8 mouse cellular contexts compared by ENCODE assay signal in the genomic region with DNA sequence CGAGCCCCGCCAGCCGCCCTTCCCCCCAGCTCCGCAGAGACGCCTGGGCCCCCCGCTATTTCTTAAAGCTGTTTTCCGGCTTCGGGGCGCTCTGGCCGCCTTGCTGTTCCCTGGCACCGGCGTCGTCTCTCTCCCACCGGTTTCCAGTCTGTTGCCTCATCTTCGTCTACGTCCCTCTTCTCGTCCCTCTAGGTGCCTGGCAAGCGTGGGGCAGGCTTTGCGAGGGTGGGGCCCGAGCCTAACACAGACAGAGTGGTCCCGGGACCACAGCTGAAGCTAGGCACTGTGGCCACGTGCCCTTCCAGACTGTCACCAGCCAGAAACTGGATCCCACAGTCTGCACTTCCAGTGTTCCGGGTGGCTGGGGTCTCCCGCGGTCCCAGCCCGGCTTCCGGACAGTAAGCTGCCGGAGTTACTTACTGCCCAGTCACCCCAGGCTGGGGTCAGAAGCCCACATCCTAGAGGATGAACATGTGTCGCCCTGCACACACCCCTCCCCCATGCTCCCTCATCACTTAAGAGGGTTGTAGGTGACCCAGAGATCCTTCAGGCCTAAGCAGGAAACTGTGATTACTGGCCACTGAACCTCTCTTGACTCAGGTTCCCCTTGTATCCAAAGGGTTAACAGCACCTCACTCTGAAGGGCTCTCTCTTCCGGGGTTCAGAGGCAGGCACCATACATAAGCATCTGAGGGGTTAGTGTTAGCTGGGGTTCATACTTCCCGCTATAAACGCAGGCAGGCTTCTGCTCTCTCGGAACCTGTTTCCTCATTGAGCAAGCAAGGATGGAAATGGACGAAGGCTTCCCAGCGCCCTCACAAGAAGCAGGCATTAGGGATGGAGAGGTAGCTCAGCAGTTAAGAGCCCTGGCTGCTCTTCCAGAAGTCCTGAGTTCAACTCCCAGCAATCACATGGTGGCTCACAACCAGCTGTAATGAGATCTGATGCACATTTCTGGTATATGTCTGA. TPM values are rescaled to one million over a fixed set of nuclear protein-coding genes. Genes with fewer than 3 reads are reported as not detected.
DNase-seq lines count a peak whose midpoint lies in the region; ATAC-seq lines count a peak whose summit lies in the region.

No protein-coding gene starts in this region.

- no peaks in the 10 kb centered on the region for H3K9me3 ChIP-seq in hindbrain, embryonic 10.5 days
- no peaks in the 10 kb centered on the region for H3K9me3 ChIP-seq in midbrain, embryonic 12.5 days

- peak overlapping the region; percentile 74 for H3K27ac ChIP-seq in hindbrain, embryonic 10.5 days
- no peak overlapping the region for H3K27ac ChIP-seq in midbrain, embryonic 12.5 days (replicated peaks)

- peaks cover 66% of the 10 kb centered on the region for H3K4me1 ChIP-seq in hindbrain, embryonic 10.5 days (replicated peaks)
- peaks cover 37% of the 10 kb centered on the region for H3K4me1 ChIP-seq in midbrain, embryonic 12.5 days

- H3K4me3 ChIP-seq in hindbrain, embryonic 10.5 days = peak overlapping the region; percentile 67
- peak overlapping the region; percentile 54 for H3K4me3 ChIP-seq in midbrain, embryonic 12.5 days

- DNase-seq in cerebellum, postnatal 14 days = peak; percentile 62 to 72
- DNase-seq in cerebellum, adult 9-11 months = no peak
- peak; percentile 37 for DNase-seq in CD4-positive helper T cell, adult 2 months (ENCODE audit: low read depth, low spot score)
- DNase-seq in hindbrain, embryonic 10.5 days (ENCODE audit: low spot score) = peak; percentile 38
- DNase-seq in urinary bladder, postnatal 4 days (ENCODE audit: low spot score in 2 of 2) = no peak
- DNase-seq in gastrocnemius, adult 18-20 months (ENCODE audit: low spot score) = no peak
- DNase-seq in cerebellum, adult 11 months = no peak

- H3K36me3 ChIP-seq in hindbrain, embryonic 10.5 days = no peaks in the 10 kb centered on the region
- no peaks in the 10 kb centered on the region for H3K36me3 ChIP-seq in midbrain, embryonic 12.5 days

- H3K27me3 ChIP-seq in hindbrain, embryonic 10.5 days (ENCODE audit: insufficient read depth, poor library complexity, severe bottlenecking) = peaks cover 68% of the 10 kb centered on the region
- H3K27me3 ChIP-seq in midbrain, embryonic 12.5 days = peaks cover 63% of the 10 kb centered on the region

- H3K9ac ChIP-seq in midbrain, embryonic 12.5 days (replicated peaks) = peak overlapping the region; percentile 59; the same call in 1 of the 2 replicates

- peak overlapping the region; percentile 91 for H3K4me2 ChIP-seq in midbrain, embryonic 12.5 days (replicated peaks)

- ATAC-seq in midbrain, embryonic 12.5 days (ENCODE audit: low FRiP score, low read depth) = no peak

- WGBS in hindbrain, embryonic 10.5 days = 4% methylated on average over 35 of the region's 35 CpGs
- WGBS in midbrain, embryonic 12.5 days = 4% methylated on average over 35 of the region's 35 CpGs

RNA-seq across cellular contexts. Expression of a gene that starts 1.2 kb away (rescaled TPM):
- 0.60 and 2.0 TPM in 2 replicates for polyA plus RNA-seq in hindbrain, embryonic 10.5 days (2016; fragmentation: Nextera tagmentation; extraction: Ambion mirVana)
- polyA plus RNA-seq in midbrain, embryonic 12.5 days (2016; fragmentation: Nextera tagmentation; extraction: Ambion mirVana) = 5.3 and 6.9 TPM in 2 replicates
- total RNA-seq in gastrocnemius, adult 18-20 months (2021) = under 1 TPM in 1 of 2 experiments, not detected in 1; 0.05 TPM

RNA-seq across cellular contexts. Expression of a gene that starts 36.6 kb away (rescaled TPM):
- polyA plus RNA-seq in hindbrain, embryonic 10.5 days (2016; fragmentation: Nextera tagmentation; extraction: Ambion mirVana) = 0.12 and 0.20 TPM in 2 replicates
- polyA plus RNA-seq in midbrain, embryonic 12.5 days (2016; fragmentation: Nextera tagmentation; extraction: Ambion mirVana) = 0.09 and 0.12 TPM in 2 replicates
- total RNA-seq in gastrocnemius, adult 18-20 months (2021) = not detected

RNA-seq across cellular contexts. Expression of a gene that starts 40.1 kb away (rescaled TPM):
- polyA plus RNA-seq in hindbrain, embryonic 10.5 days (2016; fragmentation: Nextera tagmentation; extraction: Ambion mirVana) = 8.4 and 8.6 TPM in 2 replicates
- 13.5 and 14.5 TPM in 2 replicates for polyA plus RNA-seq in midbrain, embryonic 12.5 days (2016; fragmentation: Nextera tagmentation; extraction: Ambion mirVana)
- under 1 TPM; 0.16 to 0.33 TPM for total RNA-seq in gastrocnemius, adult 18-20 months (2021)

Comparison
In these comparisons a context has a peak if more than half of its experiments do, and no peak if none do; other contexts are left out.
1. DNase-seq: peak in cerebellum, postnatal 14 days (2 of 2), CD4-positive helper T cell, adult 2 months (single experiment) and hindbrain, embryonic 10.5 days (single experiment); none in cerebellum, adult 9-11 months (single experiment), urinary bladder, postnatal 4 days (0 of 2), gastrocnemius, adult 18-20 months (single experiment) and cerebellum, adult 11 months (single experiment).